Mouse (Mus musculus): ENCODE measurements at regions not wholly inside any gene's neighbourhood (a gene's known extent, or its start where the extent isn't known, plus 50 kb on each side); places are given as distances from the start of the nearest gene placed in this dataset.

DNA sequence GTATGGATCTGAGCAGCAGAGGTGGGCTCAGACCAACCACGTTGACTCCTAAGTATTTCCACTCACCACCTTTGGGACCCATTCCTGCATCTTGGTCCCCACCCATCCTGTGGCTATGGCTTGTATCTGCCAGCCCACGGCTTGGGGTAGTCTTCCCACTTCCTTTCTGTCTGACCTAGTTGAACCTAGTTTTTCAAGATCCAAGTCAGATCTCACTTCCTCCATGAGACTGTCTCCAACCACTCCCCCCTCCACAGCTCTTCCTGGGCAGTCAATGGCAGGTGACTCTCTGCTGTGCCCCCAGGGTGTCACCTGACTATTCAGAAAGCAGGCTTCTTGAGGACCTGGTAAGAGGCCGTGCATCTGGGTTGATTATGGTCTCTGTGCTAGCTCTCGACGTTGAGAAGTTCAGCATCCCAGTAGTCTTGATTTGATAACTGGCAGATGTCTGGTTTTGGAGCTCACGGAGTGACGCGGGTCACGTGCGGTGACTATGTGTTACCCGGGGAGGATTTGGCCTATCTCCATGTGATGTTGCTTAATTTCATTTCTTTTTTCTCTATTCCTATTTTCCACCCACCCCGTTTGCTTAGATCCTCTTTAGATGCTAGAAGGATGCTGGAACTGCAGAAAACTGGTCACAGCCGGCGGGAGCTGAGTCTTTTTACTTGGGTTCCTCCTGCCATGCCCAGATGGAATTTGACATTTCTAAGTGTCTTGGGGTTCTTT is 147.5 kb upstream of the Mrps10 start:
- DNase-seq, result no peak

DNA sequence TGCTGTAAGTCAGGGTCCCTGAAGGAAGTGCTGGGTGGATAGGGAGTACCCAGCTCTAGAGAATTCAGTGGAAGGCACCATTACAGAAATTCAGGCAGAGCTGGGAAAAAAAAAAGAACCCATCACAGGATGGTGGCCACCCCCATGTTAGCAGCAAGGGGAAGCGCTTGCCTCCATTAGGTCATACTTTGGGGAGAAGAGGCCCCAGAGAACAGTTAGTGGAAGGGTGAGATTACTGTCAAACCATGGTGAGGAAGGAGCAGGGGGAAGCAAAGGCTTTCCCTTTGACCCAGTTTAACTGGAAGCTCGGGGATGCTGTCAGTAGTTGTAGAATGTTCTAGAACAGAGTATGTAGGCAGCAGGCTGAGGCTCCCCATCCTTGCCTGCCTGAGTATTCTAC is 148.8 kb upstream of the Mrps10 start:
- no peak for DNase-seq

DNA sequence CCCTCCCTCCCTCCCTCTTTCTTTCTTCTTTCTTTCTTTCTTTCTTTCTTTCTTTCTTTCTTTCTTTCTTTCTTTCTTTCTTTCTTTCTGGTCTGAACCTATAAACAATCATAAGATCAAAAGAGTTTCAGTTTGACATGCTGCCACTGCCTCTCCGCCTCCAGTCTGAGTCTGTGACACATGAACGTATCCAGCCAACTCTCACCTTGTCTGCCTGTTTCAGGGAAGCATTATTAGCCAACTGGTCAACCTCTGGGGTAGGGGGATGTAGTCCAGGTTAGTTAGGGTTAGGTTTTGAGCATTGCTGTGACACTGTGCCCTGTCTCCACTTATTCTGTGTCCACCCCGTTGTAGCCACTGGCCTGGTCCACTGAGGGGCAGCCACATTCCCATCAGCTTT is 152.2 kb upstream of the Mrps10 start:
- DNase-seq, result no peak

DNA sequence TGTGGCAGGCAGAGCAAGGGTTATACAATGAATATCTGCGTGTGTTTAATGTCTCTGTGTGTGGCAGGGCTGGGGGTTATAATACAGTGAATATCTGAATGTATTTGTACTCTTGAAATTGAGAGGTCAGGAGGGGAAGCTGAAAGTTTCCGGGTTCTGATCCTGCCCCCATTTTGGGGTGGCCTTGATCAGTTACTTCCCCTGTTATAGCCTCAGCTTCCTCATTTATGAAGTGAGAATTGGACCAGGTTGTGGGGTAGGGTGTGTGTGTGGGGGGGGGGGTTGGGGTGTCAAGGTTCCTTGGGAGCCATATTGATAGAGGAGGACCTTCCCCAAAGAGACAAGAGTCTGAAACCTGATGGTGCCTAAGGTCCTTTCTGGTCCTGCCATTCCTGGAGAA is 152.8 kb upstream of the Mrps10 start:
- DNase-seq, result no peak

DNA sequence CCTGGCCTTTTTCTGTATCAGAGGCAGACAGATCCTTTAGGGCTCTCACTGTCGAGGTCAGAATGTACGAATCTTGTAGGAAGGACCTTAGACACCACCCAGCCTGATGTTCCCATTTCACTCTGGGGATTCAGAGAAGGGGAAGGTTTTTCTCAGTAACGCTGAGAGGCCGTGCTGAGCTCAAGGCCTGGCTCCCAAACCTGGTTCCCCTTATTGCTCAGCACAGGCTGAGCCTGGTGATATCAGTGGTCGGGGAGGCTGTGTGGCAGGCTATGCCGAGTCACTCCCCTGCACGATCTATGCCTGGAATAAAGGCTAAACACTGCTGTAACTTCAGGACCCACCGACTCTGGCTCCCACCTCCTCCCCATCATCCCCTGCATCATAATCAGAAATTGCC is 154.6 kb upstream of the Mrps10 start:
- no peak for DNase-seq

DNA sequence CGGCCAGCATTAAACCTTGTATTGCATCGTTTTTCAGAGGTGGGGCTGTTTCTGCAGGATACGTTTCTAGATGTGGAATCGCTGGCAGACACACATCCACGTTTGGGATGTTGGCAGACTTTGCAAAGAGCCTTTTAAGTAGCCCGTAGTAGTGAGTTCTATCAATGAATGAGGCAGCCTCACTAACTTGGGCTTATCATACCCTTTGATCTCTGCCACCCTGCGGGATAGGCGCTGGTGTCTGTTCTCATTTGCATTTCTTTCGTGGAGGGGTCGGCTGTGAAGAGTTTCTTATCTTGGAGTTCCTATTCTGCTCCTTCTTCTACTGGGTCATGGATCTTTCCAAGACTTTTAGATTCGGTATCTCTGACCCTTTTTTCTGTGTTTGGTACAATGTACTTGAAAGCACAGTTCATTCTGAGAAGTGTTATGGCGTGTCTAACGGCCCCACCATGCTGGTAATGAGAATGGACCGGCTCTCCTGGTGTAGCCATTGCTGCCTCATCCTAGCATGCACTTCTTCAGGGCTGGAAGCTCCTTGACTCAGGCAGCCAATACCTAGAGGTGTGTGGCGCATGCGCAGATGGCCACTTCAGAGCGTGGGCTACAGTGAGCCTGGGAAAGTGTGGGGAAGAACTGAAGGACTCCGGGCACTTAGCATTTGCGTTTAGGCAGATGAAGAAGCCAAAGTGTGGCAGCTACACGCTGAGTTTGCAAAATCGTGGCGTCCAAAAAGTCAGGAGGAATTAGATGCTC is 158.1 kb upstream of the Mrps10 start:
- no peak for DNase-seq

DNA sequence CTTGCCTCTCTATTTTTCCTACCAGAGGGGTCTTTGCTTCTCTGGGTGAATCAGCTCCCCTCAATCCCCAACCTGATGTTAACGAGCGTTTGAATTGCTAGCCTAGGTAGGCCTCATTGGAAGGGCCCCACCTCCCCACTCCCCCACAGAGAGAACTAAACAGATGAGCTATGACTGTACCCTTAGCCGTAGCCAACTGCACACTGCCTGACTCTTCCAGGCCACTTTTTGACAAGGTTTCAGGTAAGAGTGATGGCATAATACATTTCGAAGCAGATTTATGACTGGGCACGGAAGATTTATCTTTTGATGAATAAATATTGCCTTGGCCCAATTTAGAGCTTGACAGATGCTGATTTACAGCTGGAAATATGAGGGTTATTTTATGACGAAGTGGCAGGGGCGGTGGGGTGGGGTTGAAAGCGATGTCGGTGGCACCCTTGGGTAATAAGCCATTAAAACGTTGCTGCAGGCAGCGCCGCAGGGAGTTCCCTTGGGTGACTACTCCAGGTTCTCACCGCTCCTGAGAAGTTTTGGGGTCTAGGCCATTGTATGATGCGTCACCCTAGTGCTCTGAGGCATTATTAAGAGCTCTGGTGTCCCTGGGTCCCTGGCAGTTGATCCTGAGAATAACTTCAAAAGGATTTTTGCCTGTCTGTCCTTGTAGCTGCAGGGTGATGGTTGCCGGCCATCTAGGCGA is 159.7 kb upstream of the Mrps10 start:
- DNase-seq, result no peak

DNA sequence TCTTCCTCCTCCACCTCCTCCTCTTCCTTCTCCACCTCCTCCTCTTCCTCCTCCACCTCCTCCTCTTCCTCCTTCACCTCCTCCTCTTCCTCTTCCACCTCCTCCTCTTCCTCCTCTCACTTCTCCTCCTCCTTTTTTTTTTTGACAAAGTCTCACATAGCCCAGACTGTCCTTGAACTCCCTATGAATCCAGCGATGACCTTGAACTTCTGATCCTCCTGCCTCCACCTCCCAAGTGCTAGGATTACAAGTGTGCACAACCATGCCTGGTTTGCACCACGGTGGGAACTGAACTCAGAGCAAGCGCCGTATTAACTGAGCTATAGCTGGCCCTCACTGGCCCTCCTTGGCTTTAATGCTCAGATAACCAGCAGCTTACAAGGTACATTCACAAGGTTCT is 161.2 kb upstream of the Mrps10 start:
- no peak for DNase-seq

DNA sequence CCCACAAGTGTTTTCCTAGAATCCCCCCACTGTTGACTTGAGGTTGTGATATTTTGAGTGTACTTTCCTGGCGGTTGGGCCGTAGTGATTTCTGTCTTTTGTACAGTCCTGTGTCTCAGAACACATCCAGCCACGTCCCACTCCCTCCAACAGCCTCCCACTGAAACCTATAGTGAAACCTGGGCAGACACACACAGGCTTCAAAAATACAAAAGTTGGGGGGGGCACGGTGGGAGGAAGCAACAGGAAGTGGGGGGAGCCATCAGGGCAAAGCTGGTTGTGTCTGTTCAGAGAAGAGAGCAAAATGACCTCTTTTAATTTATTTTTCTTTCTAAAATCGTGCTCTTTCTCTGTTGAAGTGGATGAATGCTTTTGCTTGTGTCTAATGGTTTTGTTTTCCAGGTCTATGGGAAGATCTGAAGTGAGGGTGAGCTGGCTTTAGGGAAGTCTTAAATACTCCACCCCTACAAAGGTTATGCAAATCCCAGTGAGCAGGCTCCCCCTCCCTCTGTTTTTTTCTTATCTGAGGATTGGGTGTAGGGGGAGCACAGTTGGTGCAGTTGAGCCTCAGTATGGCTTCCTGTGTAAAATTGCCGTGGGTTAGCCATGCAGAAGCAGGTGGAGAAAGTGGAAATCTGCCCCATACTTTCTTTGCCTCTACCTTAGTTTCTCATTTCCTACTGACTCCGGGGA is 164.1 kb upstream of the Mrps10 start:
- DNase-seq, result no peak

DNA sequence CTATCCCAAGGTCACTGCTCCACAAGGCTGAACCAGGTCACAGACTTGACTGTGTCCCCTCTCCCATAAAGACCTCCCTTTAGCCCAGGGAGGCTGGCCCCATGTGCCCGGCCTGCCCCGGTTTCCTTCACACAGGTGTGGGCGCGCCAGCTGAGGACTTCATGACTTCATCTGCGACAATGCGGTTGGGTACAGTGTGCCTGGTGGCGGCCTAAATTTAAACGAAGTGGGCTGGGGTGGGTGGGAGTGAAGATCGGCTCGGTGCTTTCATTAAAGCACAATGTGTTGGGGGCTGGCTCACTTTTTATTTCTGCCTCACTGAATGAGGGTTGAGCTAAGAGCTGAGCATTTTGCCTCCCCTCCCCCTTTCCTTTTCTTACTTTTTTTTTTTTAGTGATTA is 169.5 kb upstream of the Mrps10 start:
- DNase-seq, result no peak

DNA sequence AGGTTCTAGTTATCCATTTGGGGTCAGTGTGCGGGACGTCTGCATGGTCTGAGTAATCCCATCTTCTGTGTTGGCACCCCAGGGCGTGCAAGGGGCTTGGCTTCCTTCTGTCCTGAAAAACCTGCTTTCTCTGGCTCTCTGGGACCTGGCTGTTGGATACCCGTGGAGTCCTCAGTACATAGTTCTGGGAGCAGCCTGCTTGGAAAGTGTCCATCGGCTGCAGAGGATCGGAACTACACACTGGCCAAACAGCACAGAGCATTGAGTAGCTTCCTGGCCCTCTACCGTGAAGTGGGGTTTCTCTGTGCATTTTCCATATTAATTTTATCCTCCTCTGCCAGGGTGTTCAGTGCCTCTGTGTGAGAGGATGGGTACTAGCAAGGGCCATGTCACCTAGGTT is 170.7 kb upstream of the Mrps10 start:
- DNase-seq, result no peak

DNA sequence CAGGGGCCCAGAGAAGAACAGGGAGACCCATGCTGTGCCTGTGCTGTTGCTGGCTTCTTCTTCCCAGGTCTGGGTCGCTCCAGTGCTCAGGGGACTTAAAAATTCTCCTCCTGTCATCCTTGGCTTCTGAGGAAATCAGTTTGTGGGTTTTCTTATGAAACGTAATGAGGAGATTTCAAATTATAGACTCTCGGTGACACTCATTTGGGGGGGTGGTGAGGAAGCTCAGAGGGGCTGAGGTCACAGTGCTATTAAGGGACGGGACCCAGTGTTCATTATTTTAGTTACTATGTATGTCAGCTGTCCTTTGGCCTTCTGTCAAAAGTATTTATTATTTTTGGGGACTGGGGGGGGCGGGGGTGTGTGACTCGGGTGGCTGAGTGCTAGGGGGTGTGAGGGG is 171.7 kb upstream of the Mrps10 start:
- no peak for DNase-seq

DNA sequence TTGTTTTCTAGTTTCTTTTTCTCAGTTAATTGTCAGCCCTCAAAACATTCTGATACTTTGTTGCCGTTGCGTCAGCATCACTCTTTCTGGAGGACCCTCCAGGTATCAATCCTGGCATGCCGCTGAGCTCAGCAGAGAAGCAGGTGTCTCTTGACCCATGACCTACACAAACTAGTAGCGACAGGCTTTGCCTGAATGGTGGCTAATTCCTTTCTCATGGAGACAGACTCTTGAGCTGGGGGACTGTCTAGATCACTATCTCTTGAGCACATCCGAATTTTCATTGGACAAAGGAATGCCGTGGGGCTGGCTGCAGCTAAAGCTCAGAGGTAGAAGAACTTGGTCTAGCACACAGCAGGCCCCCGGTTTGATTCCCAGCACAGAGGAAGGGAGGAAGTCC is 172.7 kb upstream of the Mrps10 start:
- no peak for DNase-seq

DNA sequence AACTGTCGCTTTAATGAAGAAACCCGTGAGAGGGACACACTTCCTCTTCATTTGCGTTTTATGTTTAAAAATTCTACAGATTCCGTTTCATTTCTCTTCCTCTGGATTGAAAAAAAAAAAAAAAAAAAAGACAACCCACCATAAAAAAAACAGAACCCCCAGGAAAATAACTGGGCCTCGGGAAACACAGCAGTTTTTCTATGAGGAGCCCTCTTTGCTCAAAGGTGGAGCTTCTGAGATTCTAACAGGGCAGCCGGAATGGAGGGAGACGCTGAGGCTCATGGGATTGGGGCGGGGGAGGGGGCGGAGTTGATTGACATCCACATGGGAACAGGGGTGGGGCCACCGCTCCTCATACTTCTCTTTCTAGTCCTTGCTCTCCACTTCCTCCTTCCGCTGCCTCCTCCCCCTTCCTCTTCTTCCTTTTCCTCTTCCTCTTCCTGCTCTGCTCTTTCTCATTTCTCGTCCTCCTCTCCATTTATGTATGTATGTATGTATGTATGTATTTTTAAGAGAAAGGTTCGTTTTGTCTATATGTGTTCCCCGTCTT is 174.1 kb upstream of the Mrps10 start:
- DNase-seq, result no peak

DNA sequence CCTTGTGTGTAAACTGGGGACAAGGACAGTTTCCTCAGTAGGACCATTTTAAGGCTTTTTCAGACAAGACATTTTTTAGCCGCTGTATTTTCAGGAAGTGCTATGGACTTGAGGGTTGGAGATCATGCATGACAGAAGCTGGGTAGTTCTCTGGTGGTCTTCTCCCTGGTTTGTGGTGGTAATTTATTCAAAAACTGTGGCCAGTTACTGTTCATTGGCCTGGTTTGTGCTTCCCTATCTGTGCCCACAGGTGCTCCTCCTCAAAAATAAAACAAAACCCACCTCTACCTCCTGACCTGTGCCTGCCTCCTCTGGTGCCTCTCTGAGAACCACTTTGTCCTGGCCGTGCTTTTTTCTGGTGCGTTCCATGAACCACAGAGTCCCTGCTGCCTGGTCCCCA is 177.3 kb upstream of the Mrps10 start:
- DNase-seq, result no peak

DNA sequence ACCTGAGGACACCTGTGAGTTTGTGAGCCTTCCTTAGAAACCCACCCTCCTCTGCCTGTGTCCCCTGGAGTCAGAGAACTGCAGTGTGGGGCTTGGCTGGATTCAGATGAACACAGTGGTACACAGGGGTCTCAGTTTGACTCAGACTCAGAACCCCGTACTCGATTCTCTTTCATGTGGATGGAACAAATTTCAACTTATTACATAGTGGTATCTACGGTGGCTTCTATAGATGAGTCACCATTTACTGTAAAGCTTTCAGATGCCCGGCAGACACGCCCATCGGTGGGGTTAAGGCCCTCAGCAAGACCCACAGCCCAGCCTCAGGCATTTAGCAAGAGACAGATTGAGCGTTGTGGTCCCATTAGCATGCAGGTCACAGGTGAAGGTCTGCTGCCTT is 178.9 kb upstream of the Mrps10 start:
- DNase-seq, result no peak

DNA sequence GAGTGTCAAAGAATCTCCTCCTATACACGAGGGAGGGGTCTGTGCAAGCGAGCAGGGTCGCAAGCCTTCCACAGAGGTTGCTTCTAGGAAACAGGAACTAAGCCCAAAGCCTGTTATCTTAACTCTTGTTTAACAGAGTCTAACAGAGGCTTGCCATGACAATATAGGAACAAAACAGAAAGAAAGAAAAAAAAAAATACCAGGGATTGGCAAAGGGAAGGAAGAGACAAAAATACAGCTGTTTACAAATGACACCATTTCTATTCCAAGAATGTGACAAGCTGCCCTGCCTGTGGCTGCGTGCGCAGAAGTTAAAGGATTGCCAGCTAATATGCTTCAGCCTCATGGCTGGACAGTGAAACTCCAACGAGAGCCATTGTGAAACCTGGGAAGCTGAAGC is 173.8 kb upstream of the Ubr2 start:
- DNase-seq, result peak; percentile 19 to 31

DNA sequence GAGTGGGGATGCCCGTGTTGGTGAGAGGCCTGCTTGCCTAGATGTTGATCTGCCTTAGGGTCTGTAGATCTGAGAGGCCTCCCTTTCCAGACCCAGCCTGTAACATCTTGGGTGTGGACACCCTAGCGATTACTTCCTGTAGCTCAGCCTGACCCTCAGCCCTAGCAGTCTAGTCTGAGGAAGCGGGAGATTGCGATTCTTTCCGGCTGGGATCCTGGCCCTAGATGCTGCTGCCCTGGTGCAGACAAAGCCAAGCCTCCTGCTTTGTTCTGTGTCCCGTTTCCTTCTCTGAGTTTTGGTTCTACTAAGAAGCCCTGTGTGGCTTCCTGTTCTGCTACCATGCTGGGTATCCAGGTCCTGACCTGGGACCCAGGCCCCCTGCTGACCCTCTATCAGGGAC is 171.8 kb upstream of the Ubr2 start:
- DNase-seq, result peak; percentile 63 to 65

DNA sequence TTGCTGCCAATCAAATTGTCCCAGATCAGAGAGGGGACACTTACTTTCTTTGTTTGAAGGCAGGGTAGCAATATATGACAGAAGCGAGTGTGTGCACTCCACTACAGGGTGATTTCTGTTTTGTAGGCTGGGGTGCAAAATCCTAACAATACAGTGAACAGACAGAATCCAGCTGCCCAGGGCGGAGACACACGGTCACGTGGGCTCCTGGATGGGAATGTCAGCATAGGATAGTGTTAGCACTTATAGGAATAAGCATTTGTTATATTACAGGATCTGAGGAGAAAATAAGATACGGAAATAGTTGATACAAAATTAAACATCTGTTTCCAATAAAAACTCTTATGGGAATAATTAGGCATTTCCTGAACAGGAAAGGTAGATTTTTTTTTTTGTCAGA is 169.1 kb upstream of the Ubr2 start:
- DNase-seq, result no peak

DNA sequence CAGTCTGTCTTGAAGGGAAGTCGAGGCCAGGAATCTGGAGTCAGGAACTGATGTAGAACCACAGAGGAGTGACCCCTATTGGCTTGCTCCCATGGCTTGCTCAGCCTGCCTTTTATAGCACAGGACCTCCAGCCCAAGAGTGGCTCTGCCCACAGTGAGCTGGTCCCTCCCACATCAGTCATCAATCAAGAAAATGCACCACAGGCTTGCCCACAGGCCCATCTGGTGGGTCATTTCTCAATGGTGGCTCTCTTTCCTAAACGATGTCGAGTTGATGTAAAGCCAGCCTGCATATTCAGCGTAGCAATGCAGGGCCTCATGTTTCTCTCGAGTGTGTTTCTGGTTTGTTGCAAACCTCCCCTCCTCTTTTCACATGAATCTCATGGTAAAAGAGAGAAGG is 168.3 kb upstream of the Ubr2 start:
- DNase-seq, result no peak

DNA sequence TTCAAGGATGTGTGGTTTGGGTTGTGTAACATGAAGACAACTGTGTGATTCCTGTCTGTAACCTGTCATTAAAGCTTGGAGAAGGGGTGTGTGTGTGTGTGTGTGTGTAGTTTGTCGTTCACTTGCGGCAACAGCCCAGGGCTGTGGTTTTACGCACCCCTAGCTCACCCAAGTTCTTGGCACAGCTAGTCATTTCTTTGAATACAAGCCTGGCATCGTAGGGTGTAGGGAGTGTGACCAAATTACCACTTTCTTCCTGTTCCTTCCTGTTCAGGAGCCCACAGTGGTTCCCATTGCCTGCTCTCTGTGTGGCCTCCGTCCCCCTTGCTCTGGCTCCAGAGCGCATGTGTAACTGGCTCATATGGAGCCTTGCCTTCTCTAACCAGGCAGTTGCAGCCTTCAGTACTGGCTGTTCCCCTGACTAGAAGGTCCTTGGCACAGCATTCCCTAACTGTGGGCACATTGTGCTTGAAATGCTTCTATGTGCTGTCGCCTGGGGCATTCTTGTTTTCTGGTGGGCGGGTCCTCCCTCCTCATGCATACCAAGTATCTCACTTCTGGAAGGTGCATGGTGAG is 167.4 kb upstream of the Ubr2 start:
- no peak for DNase-seq

DNA sequence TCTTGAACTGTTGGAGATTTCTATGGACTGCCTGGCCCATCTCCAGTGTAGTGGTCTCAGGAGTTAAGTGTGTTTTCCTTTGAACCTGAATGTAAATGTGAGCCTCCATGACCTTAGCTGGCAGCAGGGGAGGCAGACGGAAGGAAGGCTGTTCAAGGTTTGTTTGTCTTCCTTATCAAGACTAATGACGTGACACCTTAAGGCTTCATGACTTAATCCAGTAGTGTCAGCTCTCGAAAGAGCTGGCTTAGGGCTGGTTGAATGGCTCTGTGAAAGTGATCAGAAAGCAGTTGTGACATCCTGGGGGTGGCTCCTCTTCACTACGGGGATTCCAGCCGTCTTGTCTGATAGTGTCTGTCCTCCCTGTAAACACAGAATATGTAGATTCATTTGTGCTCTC is 166.0 kb upstream of the Ubr2 start:
- no peak for DNase-seq

DNA sequence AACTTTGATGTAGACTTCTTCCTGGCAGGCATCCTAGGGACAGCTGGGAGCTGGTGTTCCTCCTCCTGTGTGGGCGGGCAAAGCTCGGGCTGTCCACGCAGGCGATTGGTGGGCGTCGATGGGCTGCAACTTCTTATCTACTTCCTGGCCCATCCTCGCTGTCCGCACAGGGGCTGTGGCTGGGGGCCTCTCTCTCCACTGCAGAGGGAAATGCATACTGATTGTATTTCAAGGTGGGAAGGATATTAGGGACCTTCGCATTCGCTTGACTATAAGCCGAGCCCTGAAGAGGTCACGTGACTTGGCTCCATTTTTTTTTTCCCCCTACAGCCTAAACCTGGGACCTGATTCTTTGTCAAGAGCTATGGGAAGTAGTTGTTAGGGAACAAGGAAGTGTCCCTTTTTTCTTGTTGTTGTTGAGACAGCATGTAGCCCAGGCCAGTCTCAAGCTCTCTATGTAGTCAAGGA is 164.4 kb upstream of the Ubr2 start:
- peak; percentile 85 to 88 for DNase-seq

Measured in kidney, postnatal 36 days (tissue).